Mouse (Mus musculus): Measurements from ENCODE around the gene Oprd1.
A peak's percentile ranks its signal among the peaks of the same experiment; 100 is the strongest.

Oprd1 gene

DNA sequence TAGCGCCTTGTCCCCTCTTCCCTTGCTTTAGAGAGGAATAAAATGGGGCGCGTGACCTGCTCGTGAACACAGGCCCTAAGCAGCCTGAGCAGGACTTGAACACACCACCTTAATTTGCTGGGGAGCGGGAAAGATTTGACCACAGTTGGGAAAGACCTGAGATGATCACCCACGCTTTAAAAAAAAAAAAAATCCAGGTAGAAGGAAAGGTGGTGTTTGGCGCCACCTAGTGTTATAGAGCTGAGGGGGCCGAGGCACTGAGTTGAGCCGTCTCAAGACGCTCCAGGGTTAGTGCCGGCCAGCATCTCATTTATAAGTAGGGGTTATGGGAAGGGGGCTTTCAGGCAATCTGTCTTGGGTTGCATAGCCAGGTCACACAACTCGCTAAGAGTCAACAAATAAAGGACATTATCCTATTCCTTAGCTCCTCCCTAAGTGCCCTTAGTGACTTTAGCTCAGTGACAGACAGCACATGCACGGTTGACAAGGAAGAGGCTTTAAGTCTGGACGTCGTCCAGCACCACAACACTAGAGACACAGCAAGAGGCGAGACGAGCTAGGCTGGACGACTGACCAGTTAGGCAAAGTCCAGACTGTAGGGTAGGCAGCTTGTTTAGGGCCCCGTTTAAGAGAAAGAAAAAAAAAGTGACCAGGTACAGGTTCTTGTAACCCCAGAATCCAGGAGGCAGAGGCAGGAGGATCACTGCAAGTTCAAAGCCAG lies 64.6 kb downstream of the Oprd1 start:
- DNase-seq (ENCODE audit: low read depth): peak; percentile 78

DNA sequence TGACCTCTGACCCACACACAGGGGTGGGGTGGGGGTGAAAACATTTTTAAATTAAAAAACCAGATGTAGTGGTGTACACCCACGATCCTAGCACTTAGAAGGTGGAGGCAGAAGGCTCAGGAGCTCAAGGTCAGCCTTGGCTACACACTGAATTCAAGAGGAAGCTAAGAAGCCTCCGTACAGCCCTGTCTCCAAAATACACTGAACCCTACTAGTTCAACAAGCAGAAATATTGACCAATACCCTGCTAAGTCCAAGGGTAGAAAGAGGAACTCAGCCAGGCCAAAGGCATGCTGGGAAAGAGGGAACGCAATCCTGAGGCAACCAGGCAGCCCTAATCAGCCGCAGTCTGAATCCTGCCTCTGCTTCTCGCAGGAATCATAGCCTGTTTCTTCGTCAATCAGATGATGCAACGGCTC lies 66.0 kb downstream of the Oprd1 start:
- no peak for DNase-seq (ENCODE audit: low read depth)

DNA sequence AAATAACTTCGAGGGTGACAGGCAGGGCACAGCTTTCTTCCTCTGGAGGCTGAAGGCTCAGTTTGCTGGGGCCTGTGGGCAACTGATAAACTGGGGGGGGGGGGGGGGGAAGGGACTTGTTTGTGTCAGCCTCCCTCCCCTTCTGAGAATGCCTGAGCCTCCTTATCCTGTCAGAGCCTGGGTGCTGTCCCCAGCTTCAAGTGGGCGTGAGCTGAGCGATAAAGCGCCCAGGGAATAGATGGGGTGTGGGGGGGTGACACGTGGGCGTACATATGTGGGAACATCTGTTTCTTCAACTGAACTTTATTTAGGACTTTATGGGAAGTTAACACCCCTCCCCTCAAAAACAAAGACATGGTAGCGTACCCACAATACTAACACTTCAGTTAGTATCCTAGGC lies 66.8 kb downstream of the Oprd1 start:
- DNase-seq (ENCODE audit: low read depth): no peak

DNA sequence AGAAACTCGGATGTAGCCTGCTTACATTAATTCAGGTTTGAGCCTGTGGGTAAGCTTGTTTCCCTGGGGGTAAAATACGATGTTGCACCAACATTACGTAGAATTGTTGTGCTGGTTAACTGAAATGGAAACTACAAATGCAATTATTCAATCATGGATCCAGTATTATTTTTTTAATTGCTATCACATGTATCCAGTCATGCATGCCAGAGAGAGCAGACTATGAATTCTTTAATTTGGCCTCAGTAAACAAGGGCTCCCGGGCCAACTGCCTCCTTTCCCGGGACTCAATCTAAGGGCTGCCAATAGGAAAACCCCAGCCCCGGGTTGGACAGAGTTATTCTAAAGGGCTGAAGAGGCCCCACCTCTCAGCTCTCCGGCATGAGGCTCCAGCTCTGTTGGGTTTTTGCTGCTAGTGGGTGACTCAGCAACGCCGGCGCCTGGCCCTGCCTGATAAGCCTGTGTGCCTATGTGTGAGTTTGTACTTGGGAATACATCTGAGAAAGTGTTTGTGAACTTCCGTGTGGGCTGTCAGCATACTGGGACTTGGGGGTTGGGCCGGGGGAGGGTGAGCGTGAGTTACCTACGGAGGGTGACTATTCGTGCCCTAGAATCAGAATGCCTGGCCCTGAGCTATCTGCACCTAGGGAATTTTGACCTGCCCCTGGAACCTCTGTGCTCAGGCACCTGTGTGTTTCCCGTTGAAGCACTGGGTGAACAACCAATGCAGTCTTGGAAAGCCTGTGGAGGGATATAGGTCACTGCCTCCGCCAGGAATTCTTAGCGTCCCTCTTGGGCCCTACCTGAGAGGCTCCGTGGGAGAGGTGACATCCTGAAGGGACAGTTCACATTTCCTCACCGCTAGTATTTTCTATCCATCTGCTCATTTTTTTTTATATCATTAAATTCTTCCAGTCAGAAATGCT lies 67.5 kb downstream of the Oprd1 start:
- peak; percentile 69 for DNase-seq (ENCODE audit: low read depth)

DNA sequence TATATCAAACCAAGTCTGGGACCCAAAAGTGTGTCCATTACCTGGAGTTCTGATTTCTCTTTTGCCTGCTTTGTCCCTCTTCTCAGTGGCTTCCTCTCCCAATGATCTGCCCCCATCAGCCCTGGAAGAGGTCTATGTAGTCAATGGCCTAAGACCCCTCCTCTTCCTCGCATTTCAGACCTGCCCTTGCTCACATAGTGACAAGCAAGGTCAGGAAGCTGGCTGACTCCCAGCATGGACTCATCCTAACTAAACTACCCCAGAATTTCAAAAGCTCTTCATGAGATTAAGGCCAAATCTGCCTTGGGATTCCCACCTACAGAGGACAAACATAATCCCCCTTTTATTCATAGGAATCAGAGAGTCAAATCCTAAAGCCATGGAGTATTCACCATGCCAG lies 68.5 kb downstream of the Oprd1 start:
- no peak for DNase-seq (ENCODE audit: low read depth)

DNA sequence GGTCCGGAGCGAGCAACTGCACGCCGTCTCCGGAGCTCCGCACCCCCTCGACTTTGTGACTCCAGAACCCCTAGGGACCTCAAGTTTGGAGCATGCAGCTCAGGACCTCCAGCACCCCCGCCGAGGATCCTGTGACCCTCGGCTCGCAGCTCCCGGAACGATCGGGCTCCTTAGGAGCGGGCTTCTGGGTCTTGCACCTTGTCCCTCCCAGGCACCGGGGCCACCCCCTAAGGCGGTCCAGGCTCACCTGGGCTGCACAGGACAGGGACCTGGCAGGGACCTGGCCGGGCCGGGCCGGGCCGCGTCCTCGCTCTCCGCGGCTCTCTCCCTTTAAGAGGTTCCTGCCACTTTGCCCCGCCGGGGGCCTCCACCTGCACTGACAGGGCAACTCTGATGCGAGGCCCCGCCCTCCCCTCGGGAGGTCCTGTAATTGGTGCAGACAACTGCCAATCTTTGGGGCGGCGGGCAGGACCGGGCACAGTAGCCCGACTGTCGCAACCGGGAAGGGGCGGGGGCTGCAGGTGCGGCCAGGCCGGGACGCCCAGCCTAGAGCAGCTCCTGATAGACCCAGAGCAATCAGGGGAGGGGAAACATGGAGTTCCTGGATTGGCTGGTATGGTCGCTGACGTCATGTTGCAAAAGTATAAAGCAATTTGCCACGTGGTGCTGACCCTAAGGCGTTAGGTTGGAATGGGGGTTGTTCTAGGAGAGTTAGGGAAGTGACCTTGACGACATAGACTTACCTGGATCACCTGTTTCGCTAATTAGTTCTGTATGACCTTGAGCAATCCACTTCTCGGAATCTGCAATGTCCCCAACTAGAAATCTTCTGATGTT lies 69.1 kb downstream of the Oprd1 start, which contains the start of gene Epb41:
Gene Epb41, minus strand, starts transcription at position 389 of the 837 bp plus-strand sequence.
- DNase-seq (ENCODE audit: low read depth): no peak

DNA sequence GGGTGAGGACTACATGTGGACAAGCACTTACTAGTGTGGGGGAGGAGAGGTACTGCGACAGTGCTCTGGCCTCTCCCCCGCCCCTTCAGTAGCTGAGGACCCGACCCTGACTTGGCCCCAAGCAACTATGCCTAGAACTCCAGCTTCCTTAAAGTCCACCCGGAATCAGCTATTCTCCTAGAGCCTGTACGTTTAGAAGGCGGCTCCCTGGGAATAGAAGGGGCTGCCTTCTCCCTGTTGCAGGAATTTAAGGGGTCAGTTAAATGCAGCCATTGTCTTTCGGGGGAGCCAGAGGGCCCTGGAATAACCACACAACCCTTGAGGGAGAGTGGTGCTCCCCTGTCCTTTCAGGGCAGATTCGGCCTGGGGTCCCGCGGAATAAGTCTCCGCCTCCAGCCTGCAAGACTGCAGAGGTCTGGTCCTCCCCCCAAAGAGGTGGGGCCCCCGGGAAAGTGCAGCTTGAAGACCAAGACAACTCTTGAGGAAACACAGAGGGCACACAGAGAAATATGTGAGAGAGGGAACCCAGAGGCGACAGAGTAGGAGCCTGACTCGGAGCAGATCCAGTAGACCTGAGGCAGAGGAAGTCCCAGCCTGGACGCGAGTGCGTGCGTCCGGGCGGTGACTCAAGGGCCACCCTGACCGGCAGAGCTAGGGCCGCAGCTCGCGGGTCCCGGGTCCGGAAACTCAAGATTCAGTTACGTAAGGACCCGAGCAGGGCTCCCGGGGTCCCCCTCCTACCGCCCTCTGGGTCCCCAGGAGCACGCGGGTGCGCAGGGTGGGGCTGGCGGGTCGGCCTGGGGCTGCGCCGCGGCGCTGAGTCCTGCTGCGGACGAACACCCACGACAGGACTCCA lies 70.0 kb downstream of the Oprd1 start, which contains the start of gene Gm10300:
Gene Gm10300, plus strand, starts transcription at position 621 of the 856 bp plus-strand sequence.
- no peak for DNase-seq (ENCODE audit: low read depth)

DNA sequence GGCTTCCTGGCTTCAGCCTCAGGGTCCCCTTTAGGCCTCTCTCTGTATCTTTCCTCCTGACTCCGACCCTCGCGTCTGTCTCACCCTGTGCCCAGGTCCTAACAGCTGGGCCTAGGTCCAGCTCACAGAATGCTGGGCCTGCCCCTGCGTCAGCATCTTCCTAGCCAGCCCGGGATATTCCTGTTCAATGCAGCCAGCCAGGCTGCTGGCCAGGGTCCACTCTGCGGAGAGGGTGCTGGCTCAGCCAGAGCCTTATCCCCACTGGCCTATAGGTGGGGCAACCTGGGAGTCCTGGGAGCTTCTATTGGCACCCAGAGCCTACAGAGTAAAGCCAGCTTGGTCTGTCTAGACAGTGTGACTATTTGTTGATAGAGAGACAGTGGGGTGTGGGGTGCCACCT lies 71.3 kb downstream of the Oprd1 start:
- no peak for DNase-seq (ENCODE audit: low read depth)

DNA sequence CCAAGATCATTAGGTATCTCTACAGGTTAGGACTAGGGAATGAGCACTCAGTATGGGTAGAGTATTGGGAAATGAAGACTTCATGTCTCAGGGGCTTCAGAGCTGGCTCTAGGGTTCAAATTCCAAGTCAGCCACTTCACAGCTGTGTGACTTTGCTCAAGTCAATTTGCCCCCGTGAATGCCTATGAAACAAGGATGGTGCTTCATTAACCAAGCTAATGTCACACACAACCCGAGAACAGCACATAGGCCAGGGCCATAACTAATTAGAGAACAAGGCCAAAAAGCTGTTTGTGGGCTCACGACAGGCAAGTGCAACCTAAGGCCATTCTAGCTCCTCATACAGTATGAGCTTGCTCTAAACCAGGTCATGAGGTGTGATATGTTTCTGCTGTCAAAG lies 72.1 kb downstream of the Oprd1 start:
- DNase-seq (ENCODE audit: low read depth): no peak

DNA sequence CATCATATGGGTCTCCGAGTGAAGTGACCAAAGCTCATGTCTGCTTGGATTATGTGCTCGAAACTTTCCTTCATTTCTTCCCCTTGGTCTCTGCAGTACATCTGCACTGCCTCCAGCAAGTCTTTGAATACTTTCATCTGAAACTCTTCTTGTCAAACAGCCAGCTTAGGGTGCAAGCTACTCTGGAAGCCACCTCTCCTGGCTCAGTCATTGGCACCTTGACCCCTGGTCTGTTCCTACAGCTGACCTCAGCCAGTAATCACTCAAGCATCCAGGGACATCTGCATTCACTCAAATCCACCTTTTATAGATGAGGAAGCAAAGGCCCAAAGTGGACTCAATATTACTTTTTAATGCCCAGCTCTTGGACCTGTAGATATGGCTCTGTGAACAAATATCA lies 72.6 kb downstream of the Oprd1 start:
- no peak for DNase-seq (ENCODE audit: low read depth)

DNA sequence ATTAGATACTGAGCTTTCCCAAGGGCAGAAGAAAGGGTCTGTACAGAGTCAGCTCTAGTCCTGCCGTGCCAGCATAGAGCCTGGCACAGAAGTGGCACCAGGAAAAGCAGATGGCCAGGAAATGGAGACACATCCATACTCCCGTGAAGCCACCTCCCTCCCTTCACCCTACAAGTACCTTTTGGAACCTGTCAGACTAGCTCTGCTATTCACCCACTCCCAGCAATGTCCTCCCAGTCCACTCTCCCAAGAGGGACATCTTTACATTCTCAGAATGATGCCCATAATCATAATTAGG lies 76.4 kb downstream of the Oprd1 start:
- DNase-seq (ENCODE audit: low read depth): no peak

DNA sequence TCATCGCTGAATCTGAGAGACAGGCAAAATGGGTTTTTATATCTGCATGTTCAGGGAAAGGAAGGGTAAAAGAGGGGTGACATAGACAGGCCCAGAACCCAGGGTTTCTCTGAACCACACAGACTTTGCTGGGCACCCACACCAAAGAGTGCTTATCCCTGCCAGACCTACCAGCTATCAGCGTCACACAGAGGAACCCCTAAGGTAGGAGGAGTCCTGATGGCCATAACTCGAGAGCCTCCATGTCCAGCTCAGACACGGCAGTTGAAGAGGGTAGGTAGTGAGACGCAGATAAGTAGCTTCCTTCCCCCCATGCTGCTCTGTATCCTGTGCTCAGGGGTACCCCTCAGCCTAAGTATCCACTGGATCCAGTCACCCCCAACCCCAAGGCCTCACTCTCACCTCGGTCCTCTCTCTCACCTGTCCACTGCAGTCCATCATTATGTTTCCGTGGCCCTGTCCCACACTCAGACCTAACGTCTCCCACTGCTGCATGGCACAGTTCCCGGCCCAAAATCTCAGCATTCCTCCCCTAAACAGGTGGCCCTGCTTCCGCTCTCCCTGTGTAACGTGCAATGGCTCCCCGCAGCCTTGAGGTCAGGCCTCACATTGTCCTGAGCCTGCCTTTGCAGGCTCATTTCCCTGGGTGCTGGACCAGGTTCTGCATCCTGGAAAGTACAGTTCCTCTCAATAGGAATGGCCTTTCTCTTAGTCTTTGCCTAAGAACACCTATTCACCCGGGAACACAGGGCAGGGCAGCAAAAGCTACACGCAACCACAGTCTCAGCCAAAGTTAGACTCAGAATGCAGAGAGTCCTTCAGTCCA lies 77.0 kb downstream of the Oprd1 start:
- no peak for DNase-seq (ENCODE audit: low read depth)

DNA sequence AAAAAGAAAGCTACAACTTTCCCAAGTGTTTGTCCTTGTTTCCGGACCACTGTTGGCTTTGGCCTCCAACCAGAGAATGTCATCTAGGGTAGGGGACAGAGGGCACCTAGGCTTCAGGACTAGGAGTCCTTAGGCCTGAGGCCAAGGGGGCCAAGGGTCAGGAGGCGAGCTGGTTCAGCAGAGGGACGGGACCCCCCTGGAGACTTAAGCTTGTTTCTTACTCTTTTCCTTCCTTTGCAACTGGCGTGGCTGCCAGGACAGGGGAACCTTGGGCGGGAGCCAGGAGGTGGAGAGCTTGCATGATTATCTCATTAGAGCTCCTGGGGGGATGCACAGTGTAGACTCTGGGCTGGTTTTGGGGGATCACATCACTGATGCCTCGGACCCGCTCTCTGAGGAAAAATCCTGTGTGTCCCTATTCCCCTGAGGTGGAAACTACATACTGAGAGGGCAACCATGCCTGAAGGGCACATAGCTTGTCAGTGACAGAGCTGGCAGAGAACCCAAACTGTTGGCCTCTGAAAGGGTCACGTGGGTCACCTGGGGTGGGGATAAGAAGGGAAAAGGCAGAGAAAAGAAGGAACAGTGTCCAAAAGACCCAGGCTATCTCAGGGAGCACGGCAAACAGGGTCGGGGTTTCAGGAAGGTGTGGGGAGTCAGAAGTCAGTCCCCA lies 78.0 kb downstream of the Oprd1 start:
- DNase-seq (ENCODE audit: low read depth): no peak

DNA sequence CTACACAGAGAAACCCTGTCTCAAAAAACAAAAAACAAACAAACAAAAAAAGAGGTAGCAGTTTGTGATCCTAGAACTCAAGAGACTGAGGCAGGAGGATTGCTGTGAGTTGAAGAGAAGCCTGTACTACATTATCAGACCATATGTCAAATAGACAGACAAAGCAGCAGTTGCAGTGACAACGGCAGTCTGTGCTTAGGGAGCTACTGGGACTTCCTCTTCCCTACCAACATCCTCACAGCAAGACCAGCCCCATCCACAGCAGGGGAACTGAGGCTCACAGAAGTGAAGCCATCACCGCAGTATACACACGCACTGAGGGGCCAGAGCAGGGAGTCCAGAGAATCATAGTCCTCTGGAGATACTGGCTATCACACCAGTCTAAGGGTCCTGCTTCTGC lies 78.7 kb downstream of the Oprd1 start:
- DNase-seq (ENCODE audit: low read depth): no peak

DNA sequence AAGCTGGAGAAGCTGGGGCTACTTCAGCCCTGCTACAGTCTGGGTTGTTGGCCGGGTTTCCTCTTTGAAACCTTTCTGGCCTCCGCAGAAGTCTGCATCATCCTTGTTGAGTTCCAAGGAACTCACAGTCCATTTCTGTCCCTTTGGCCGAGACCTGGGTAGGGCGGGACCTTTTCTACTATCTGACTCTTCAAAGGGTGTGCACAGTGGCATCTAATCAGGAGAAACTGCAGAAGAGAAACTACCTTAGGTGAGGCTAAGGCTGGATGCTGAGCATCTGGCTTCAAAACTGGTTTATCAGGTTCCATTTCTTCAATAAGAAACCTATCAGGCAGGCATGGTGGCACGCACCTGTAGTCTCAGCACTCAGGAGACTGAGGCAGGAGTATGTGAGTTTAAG lies 79.7 kb downstream of the Oprd1 start:
- no peak for DNase-seq (ENCODE audit: low read depth)

DNA sequence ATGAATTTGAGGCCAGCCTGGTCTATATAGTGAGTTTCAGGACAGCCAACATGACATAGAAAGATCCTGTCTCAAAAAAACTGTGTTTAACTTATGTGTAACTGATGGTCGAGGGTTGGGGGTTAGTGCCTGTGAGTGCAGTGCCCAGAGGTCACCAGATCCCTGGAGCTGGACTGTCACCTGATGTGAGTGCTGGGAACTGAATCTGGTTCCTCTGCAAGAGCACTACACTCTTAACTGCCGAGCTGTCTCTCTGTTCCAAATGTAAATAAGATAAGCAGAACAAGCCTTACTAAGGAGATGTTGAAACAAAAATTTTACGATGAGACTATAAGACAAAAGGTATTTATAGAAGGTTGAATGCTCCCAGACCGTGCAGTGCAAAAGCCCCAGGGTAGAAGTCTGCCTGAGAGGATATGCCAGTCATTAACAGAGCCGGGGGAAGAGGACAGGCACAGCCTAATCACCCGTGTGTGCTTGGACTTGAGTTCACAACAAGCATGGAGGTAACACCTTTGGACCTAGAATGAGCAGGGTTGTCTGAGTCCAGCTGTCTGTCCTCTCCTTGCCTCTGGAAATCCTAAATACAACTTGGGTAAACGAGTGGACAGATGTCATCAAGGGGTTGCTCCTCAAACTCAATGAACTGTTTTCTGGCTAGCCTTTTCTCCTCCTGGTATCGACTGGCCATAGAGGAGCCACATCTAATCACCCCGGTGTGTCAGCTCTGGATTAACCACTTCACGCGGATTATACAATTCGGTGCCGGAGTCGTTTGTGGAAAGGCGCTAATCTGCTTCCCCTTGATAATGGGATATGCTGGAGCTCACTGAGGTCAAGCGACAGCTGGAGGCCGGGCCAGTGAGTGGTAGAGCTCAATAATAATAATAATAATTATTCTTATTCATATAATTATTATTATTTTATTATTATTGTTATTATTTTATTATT lies 81.1 kb downstream of the Oprd1 start:
- DNase-seq (ENCODE audit: low read depth): no peak

DNA sequence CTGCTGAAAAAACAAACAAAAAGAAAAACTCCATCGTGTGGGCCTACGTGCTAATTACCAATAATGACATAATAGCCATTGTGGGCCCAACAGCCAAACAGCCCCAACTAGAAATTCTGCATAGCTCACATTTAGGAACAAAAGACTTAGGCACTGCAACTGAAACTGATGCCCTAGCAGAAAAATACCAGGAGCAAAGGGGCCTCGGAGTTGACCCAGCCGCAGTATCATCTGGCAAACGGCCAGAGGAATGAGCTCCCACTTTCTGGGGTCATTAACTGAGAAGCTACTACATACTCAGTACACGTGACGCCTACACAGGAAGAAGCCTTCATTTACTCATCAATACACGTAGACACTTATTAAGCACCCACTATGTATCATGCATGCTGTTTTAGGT lies 82.0 kb downstream of the Oprd1 start:
- DNase-seq (ENCODE audit: low read depth): no peak
